Mouse (Mus musculus) right cerebral cortex, postnatal 4 days (tissue): ENCODE data around the gene Kif13a.
A peak's percentile ranks its signal among the peaks of the same experiment; 100 is the strongest.

ENCODE experiments used
- DNase-seq: peaks from one replicate; pipeline ENCODE4 v3.0.0-alpha.2; 2022

Gene Kif13a

GRCm38 (mm10) chr13:46919797-46920196, 9.9 kb downstream of the Kif13a start:
- DNase-seq, result no peak

GRCm38 (mm10) chr13:46918509-46918908, 11.2 kb downstream of the Kif13a start:
- DNase-seq, result no peak

GRCm38 (mm10) chr13:46911960-46912359, 17.7 kb downstream of the Kif13a start:
- no peak for DNase-seq

- no peak for DNase-seq
Observed at GRCm38 (mm10) chr13:46911018-46911419, 18.6 kb downstream of the Kif13a start.

GRCm38 (mm10) chr13:46909946-46910345, 19.7 kb downstream of the Kif13a start:
- no peak for DNase-seq

GRCm38 (mm10) chr13:46909005-46909565, 20.6 kb downstream of the Kif13a start:
- no peak for DNase-seq

GRCm38 (mm10) chr13:46908387-46908786, 21.3 kb downstream of the Kif13a start:
- DNase-seq, result no peak

GRCm38 (mm10) chr13:46907861-46908260, 21.8 kb downstream of the Kif13a start:
- DNase-seq, result peak; percentile 17

- DNase-seq, result no peak
Observed at GRCm38 (mm10) chr13:46907115-46907514, 22.6 kb downstream of the Kif13a start.

GRCm38 (mm10) chr13:46905971-46906370, 23.7 kb downstream of the Kif13a start:
- no peak for DNase-seq

- no peak for DNase-seq
Observed at GRCm38 (mm10) chr13:46904982-46905621, 24.6 kb downstream of the Kif13a start.

- DNase-seq, result no peak
Observed at GRCm38 (mm10) chr13:46902568-46903255, 27.0 kb downstream of the Kif13a start.

GRCm38 (mm10) chr13:46900870-46901555, 28.7 kb downstream of the Kif13a start:
- DNase-seq, result no peak

- DNase-seq, result no peak
Observed at GRCm38 (mm10) chr13:46898837-46899236, 30.8 kb downstream of the Kif13a start.

- no peak for DNase-seq
Observed at GRCm38 (mm10) chr13:46898411-46898810, 31.3 kb downstream of the Kif13a start.

GRCm38 (mm10) chr13:46892380-46892779, 37.3 kb downstream of the Kif13a start:
- no peak for DNase-seq

- no peak for DNase-seq
Observed at GRCm38 (mm10) chr13:46888150-46888683, 41.5 kb downstream of the Kif13a start.

GRCm38 (mm10) chr13:46886497-46887261, 43.0 kb downstream of the Kif13a start:
- DNase-seq, result no peak

GRCm38 (mm10) chr13:46885759-46886060, 44.0 kb downstream of the Kif13a start:
- DNase-seq, result no peak

GRCm38 (mm10) chr13:46884898-46885758, 44.5 kb downstream of the Kif13a start:
- DNase-seq, result no peak

GRCm38 (mm10) chr13:46883976-46884375, 45.7 kb downstream of the Kif13a start:
- no peak for DNase-seq

GRCm38 (mm10) chr13:46883381-46883780, 46.3 kb downstream of the Kif13a start:
- DNase-seq, result no peak
